Mouse (Mus musculus): ENCODE data around the gene Ghitm. TPM values are rescaled to one million over a fixed set of nuclear protein-coding genes. Genes with fewer than 3 reads are reported as not detected.

Ghitm gene
- polyA plus RNA-seq, 1 experiment from 2014 or later = 188 TPM

- Histone ChIP-seq H3K4me3 (replicated peaks; ENCODE audit: low read length) (no peak overlapping the region), H3K4me2 (ENCODE audit: low read length) (no peak overlapping the region), H3K36me3 (ENCODE audit: control insufficient read depth, insufficient read depth) (peaks cover 10% of the 10 kb centered on the region), H3K27ac (ENCODE audit: low read length) (no peak overlapping the region), H3K27me3 (replicated peaks; ENCODE audit: control insufficient read depth, insufficient read depth, low read length) (no peaks in the 10 kb centered on the region), H3K4me1 (replicated peaks; ENCODE audit: control insufficient read depth, insufficient read depth, low read length) (peaks cover 3% of the 10 kb centered on the region; the same call in 1 of the 2 replicates), H3K9me3 (ENCODE audit: control insufficient read depth, low read length) (no peaks in the 10 kb centered on the region), H3K9ac (replicated peaks; ENCODE audit: low read depth, low read length) (no peak overlapping the region)
- 76% methylated on average over 4 of the region's 4 CpGs for WGBS
- ATAC-seq = no peak
Measured at GRCm38 (mm10) chr14:37136110-37136509, 1.0 kb upstream of the Ghitm start.

GRCm38 (mm10) chr14:37135671-37136070 lies 599 bp upstream of the Ghitm start:
- under 1% methylated on average over 10 of the region's 10 CpGs for WGBS
- H3K27ac ChIP-seq (ENCODE audit: low read length) = peak overlapping the region; percentile 71; the same call in 1 of the 2 replicates

GRCm38 (mm10) chr14:37134304-37135126 lies 557 bp downstream of the Ghitm start:
- Histone ChIP-seq H3K9ac (replicated peaks; ENCODE audit: low read depth, low read length) (peak overlapping the region; percentile 88), H3K27me3 (replicated peaks; ENCODE audit: control insufficient read depth, insufficient read depth, low read length) (no peaks in the 10 kb centered on the region), H3K27ac (ENCODE audit: low read length) (peak overlapping the region; percentile 54), H3K4me2 (ENCODE audit: low read length) (peak overlapping the region; percentile 72), H3K36me3 (ENCODE audit: control insufficient read depth, insufficient read depth) (peaks cover 18% of the 10 kb centered on the region), H3K4me1 (replicated peaks; ENCODE audit: control insufficient read depth, insufficient read depth, low read length) (peaks cover 3% of the 10 kb centered on the region; the same call in 1 of the 2 replicates), H3K4me3 (replicated peaks; ENCODE audit: low read length) (peak overlapping the region; percentile 83), H3K9me3 (ENCODE audit: control insufficient read depth, low read length) (no peaks in the 10 kb centered on the region)
- ATAC-seq = no peak
- 2% methylated on average over 36 of the region's 40 CpGs for WGBS

More at GRCm38 (mm10) chr14:37135671-37136070, 599 bp upstream of the Ghitm start:
- peak overlapping the region; percentile 80 for H3K4me2 ChIP-seq (ENCODE audit: low read length)
- H3K4me3 ChIP-seq (replicated peaks; ENCODE audit: low read length) = peak overlapping the region; percentile 83
- peaks cover 3% of the 10 kb centered on the region; the same call in 1 of the 2 replicates for H3K4me1 ChIP-seq (replicated peaks; ENCODE audit: control insufficient read depth, insufficient read depth, low read length)
- peak overlapping the region; percentile 65 for H3K9ac ChIP-seq (replicated peaks; ENCODE audit: low read depth, low read length)
- no peaks in the 10 kb centered on the region for H3K27me3 ChIP-seq (replicated peaks; ENCODE audit: control insufficient read depth, insufficient read depth, low read length)
- peaks cover 13% of the 10 kb centered on the region for H3K36me3 ChIP-seq (ENCODE audit: control insufficient read depth, insufficient read depth)
- no peaks in the 10 kb centered on the region for H3K9me3 ChIP-seq (ENCODE audit: control insufficient read depth, low read length)
- peak; percentile 56 for ATAC-seq

- no peak for ATAC-seq
- WGBS = 43% methylated on average over 4 of the region's 4 CpGs
- peaks cover 49% of the 10 kb centered on the region for H3K36me3 ChIP-seq (ENCODE audit: control insufficient read depth, insufficient read depth)
- no peaks in the 10 kb centered on the region for H3K27me3 ChIP-seq (replicated peaks; ENCODE audit: control insufficient read depth, insufficient read depth, low read length)
- H3K4me3 ChIP-seq (replicated peaks; ENCODE audit: low read length) = no peak overlapping the region
- no peak overlapping the region for H3K4me2 ChIP-seq (ENCODE audit: low read length)
- no peak overlapping the region for H3K27ac ChIP-seq (ENCODE audit: low read length)
- H3K9ac ChIP-seq (replicated peaks; ENCODE audit: low read depth, low read length) = no peak overlapping the region
- H3K4me1 ChIP-seq (replicated peaks; ENCODE audit: control insufficient read depth, insufficient read depth, low read length) = no peaks in the 10 kb centered on the region
- H3K9me3 ChIP-seq (ENCODE audit: control insufficient read depth, low read length) = no peaks in the 10 kb centered on the region
Measured at GRCm38 (mm10) chr14:37127652-37128051, 7.4 kb downstream of the Ghitm start.

GRCm38 (mm10) chr14:37119233-37119632 lies 15.8 kb downstream of the Ghitm start:
- 96% methylated on average over 4 of the region's 4 CpGs for WGBS
- no peak for ATAC-seq
- H3K27me3 ChIP-seq (replicated peaks; ENCODE audit: control insufficient read depth, insufficient read depth, low read length) = no peaks in the 10 kb centered on the region

GRCm38 (mm10) chr14:37113922-37114321 lies 21.1 kb downstream of the Ghitm start, which contains the start of gene 2610528A11Rik:
Gene 2610528A11Rik (minus strand): TSS chr14:37114022.
- Histone ChIP-seq H3K27me3 (replicated peaks; ENCODE audit: control insufficient read depth, insufficient read depth, low read length) (no peaks in the 10 kb centered on the region), H3K36me3 (ENCODE audit: control insufficient read depth, insufficient read depth) (no peaks in the 10 kb centered on the region), H3K9ac (replicated peaks; ENCODE audit: low read depth, low read length) (no peak within 1 kb of the TSS), H3K4me2 (ENCODE audit: low read length) (no peak within 1 kb of the TSS), H3K9me3 (ENCODE audit: control insufficient read depth, low read length) (no peaks in the 10 kb centered on the region), H3K4me1 (replicated peaks; ENCODE audit: control insufficient read depth, insufficient read depth, low read length) (no peaks in the 10 kb centered on the region), H3K4me3 (replicated peaks; ENCODE audit: low read length) (no peak within 1 kb of the TSS), H3K27ac (ENCODE audit: low read length) (no peak within 1 kb of the TSS)
- no peak for ATAC-seq
- 72% methylated on average over 3 of the region's 3 CpGs for WGBS

More at GRCm38 (mm10) chr14:37119233-37119632, 15.8 kb downstream of the Ghitm start:
- Histone ChIP-seq H3K9me3 (ENCODE audit: control insufficient read depth, low read length) (no peaks in the 10 kb centered on the region), H3K4me3 (replicated peaks; ENCODE audit: low read length) (no peak overlapping the region), H3K36me3 (ENCODE audit: control insufficient read depth, insufficient read depth) (peaks cover 15% of the 10 kb centered on the region), H3K4me1 (replicated peaks; ENCODE audit: control insufficient read depth, insufficient read depth, low read length) (no peaks in the 10 kb centered on the region), H3K27ac (ENCODE audit: low read length) (no peak overlapping the region), H3K9ac (replicated peaks; ENCODE audit: low read depth, low read length) (no peak overlapping the region), H3K4me2 (ENCODE audit: low read length) (no peak overlapping the region)

GRCm38 (mm10) chr14:37112931-37113330 lies 22.1 kb downstream of the Ghitm start:
- WGBS = 93% methylated on average over 7 of the region's 7 CpGs
- Histone ChIP-seq H3K4me1 (replicated peaks; ENCODE audit: control insufficient read depth, insufficient read depth, low read length) (no peaks in the 10 kb centered on the region), H3K27me3 (replicated peaks; ENCODE audit: control insufficient read depth, insufficient read depth, low read length) (no peaks in the 10 kb centered on the region), H3K9me3 (ENCODE audit: control insufficient read depth, low read length) (no peaks in the 10 kb centered on the region), H3K36me3 (ENCODE audit: control insufficient read depth, insufficient read depth) (no peaks in the 10 kb centered on the region), H3K4me2 (ENCODE audit: low read length) (no peak overlapping the region), H3K4me3 (replicated peaks; ENCODE audit: low read length) (no peak overlapping the region), H3K27ac (ENCODE audit: low read length) (no peak overlapping the region), H3K9ac (replicated peaks; ENCODE audit: low read depth, low read length) (no peak overlapping the region)
- ATAC-seq = no peak

- no peak overlapping the region for H3K4me3 ChIP-seq (replicated peaks; ENCODE audit: low read length)
- H3K27ac ChIP-seq (ENCODE audit: low read length) = no peak overlapping the region
- no peak for ATAC-seq
Measured at GRCm38 (mm10) chr14:37111371-37111770, 23.7 kb downstream of the Ghitm start.

GRCm38 (mm10) chr14:37110456-37110855 lies 24.6 kb downstream of the Ghitm start:
- Histone ChIP-seq H3K4me1 (replicated peaks; ENCODE audit: control insufficient read depth, insufficient read depth, low read length) (peaks cover 3% of the 10 kb centered on the region), H3K27ac (ENCODE audit: low read length) (no peak overlapping the region), H3K4me2 (ENCODE audit: low read length) (no peak overlapping the region), H3K27me3 (replicated peaks; ENCODE audit: control insufficient read depth, insufficient read depth, low read length) (no peaks in the 10 kb centered on the region), H3K9me3 (ENCODE audit: control insufficient read depth, low read length) (no peaks in the 10 kb centered on the region), H3K4me3 (replicated peaks; ENCODE audit: low read length) (no peak overlapping the region), H3K9ac (replicated peaks; ENCODE audit: low read depth, low read length) (no peak overlapping the region), H3K36me3 (ENCODE audit: control insufficient read depth, insufficient read depth) (no peaks in the 10 kb centered on the region)
- ATAC-seq = no peak
- 86% methylated on average over 2 of the region's 2 CpGs for WGBS

More at GRCm38 (mm10) chr14:37111371-37111770, 23.7 kb downstream of the Ghitm start:
- no peak overlapping the region for H3K4me2 ChIP-seq (ENCODE audit: low read length)
- H3K9ac ChIP-seq (replicated peaks; ENCODE audit: low read depth, low read length) = no peak overlapping the region
- no peaks in the 10 kb centered on the region for H3K9me3 ChIP-seq (ENCODE audit: control insufficient read depth, low read length)
- H3K36me3 ChIP-seq (ENCODE audit: control insufficient read depth, insufficient read depth) = no peaks in the 10 kb centered on the region
- H3K4me1 ChIP-seq (replicated peaks; ENCODE audit: control insufficient read depth, insufficient read depth, low read length) = no peaks in the 10 kb centered on the region
- no peaks in the 10 kb centered on the region for H3K27me3 ChIP-seq (replicated peaks; ENCODE audit: control insufficient read depth, insufficient read depth, low read length)

All from forebrain, embryonic 16.5 days (tissue).